Mouse (Mus musculus): ENCODE data around the gene Fli1.

Gene Fli1

DNA sequence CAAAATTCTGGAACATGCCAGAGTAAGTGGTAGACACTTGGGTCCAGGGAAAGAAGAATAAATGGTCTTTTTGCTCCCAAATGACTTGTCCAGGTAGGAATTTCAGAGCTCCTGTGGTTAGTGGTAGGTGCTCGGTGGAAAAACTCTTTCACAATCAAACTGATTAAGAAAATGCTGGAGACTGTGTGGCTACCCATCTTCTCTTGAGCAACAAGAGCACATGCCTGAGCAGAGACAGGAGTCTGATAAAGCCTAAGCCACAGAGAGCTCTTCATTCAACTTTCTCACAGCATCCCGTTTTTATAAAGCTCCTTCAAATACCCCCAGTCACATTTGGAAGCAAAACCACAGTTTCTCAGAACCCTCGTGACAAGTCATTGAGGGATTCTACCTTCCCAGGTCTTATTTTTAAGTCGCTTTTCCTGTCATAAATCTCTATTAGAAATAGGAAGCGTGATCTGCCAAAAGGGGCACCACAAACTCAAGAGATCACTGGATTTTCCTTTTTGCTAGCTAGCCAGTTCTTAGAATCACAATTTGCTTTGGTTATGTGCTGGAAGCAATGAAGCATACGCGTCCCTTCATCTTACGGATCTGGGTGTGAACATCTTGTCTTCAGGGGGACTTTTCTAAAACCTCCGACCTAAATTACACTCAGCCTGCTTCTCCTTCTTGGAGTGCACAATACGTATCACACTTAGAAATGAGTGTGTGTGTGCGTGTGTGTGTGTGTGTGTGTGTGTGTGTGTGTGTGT is 40.2 kb downstream of the Fli1 start:
- DNase-seq: no peak

DNA sequence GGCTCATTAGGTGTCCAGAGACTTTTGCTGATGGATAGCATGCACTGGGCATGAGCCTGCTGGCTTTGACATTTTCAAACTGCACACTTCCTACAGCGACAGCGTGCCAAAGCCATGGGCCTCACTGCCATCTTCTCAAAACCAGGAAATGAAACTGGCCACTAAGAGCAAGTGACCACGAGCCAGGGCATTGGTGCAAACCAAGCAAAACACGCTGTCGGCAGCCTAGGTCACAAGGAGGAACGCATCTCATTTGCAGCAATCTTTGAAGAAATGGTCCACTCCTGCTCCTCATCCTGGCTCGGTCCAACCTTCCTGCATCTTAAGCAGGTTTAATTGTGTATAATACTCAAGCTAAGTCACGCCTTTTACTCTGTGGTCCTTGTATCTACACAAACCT is 41.8 kb downstream of the Fli1 start:
- no peak for DNase-seq

DNA sequence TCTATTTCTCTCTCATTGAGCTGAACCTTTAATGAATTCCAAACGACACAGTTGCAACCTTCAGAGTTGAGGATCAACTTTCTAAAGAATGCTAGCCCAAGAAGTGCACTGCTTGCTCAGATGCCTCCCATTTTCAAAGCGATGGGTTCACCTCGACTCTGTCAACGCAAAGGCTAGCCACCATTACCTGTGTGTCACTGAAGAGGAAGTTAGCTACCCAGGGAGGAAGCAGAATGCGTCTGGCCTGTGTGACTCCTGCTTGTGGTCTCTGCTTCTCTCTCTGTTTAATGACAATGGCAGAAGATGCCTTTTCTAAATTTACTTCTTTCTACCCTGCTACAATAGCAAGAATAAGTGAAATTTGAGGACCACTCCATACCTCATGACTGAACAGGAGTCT is 42.6 kb downstream of the Fli1 start:
- no peak for DNase-seq

DNA sequence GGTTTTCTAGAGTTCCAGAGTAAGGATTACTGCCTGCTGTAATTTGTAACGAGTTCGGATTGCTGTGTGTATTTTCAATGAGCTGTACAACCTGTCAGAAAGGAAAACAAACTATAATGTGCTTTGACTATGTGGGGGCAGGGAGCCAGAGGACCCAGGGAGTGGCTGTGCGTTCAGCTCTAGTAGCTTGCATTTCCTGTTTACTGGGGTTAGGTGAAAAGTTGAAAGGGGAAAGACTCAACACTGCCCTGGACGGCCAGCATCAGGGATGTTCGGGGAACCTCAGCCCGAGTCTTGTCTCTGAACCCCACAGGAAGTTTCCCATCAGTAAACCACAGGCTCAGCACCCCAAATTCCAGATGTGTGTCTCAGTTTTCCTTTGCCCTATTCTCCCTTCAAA is 43.2 kb downstream of the Fli1 start:
- DNase-seq: no peak

DNA sequence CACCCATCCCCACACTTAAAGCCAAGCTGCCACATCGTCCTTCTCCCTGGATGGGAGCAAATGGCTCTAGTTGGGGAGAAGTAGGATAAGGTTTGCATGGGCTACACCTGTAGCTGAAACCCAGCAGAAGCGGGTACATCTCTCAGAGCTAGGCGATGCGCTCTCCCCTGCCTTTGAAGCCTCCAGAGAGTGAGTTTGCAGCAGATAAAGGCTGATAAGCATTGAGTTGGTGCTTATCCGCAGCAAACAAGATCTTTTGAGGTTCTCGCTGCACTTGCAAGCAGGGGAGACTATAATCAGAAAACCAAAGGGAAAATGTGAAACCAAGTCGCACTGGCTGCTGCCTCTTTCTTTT is 47.0 kb downstream of the Fli1 start:
- no peak for DNase-seq

DNA sequence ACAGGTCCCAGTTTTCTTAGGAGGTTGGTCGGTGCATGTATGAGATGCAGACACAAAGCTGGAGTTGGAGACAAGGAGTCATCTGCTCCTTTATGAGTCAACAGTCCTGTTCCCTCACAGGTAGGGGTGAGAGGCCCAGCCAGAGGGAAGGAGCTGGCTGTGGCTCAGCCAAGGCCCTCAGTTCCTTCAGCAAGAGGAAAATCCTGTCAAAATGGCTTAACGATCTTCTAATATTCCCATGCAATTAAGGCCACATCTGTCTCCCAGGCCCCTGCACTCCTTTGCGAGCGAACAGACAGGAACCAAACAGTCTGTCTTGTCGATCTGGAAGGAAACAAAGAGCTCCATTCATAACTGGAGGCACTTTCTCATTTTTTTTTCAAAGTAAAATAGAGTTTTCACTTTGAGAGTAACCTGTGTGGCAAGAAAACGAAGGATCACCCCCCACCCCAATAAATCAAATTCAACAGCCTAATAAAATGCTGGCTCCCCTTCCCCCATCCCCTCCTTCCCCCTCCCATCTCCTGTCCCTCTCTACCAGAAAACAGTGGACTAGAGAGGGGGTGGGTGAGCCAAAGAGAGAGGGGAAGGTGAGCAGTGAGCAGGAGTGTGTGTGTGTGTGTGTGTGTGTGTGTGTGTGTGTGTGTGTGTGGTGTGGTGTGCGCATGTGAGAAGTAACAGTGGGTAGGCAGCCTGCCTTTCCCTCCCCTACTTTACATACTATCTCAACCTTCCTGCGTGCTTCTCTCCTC is 47.6 kb downstream of the Fli1 start:
- DNase-seq: no peak

DNA sequence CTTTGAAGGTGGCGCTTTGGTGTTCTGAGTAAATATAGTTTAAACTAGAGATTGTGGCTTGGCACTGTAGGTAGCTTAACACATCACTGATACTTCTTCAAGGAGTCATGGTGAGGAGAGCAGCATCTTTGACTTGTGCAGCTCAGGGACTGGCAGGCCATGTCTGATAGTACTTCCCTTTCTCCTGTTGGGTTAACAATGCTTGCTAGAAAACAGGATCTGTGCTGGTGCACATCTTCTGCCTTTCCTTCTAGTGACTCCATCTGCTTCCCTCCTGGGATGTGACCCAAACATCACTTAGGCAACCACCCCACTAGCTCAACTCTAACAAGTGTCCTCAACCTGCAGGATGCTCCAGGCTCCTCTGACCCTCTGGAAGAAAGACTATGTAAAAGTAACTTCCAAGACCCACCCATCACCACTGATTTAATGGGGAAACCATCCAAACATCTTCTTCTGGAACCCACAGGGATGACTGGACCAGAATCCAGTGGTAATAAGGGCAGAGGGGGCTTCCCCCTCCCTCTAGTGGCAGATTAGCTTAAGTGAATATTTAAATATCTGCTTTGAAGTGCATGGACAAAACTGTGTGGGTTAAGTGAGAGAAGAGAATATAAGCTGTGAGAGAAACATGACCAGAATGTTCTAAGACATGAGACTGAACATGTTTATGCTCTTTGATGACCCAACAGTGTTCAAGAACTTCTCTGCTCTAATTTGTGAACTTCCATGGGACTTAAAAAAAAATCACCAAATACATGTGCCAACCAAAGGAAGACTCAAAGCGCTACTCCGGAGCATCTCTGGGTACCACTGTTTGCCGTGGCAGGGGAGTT is 48.9 kb downstream of the Fli1 start:
- DNase-seq: no peak

DNA sequence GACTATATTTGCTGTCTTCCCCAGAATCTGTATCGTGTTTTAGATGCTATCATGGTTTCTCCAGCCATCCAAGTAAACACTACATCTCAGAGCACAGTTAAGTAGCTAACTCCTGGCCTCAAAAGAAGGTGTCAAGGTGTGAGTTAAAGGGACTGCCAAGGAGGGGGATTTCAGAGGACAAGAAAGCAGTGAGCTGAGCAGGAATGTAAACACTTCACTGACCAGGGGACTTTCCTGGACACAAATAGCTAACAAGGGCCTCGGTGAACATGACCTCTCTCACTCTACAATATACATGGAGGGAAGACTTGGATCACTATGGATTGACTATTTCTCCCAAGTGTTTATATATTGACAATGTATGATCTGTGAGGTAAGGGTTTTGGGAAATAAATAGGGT is 49.9 kb downstream of the Fli1 start:
- no peak for DNase-seq

DNA sequence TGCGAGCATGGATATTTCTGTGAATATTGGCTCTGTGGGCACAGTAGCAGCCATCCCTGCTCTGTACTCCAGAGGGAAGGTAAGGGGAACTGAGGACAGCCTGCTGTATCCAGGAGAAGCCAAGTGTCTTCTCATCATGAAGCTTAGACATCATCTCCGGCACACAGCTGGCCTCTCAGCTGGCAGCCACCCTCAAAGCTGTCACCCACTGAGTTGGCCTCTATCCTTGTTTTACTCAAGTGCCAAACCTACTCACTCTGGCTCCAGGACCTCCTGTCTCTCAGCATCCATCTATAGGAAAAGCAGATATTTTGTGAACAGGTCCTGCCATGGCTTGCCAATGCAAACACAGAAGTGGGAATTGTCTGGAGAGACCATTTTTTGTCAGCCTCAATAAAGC is 51.2 kb downstream of the Fli1 start:
- peak; percentile 29 to 37 for DNase-seq

DNA sequence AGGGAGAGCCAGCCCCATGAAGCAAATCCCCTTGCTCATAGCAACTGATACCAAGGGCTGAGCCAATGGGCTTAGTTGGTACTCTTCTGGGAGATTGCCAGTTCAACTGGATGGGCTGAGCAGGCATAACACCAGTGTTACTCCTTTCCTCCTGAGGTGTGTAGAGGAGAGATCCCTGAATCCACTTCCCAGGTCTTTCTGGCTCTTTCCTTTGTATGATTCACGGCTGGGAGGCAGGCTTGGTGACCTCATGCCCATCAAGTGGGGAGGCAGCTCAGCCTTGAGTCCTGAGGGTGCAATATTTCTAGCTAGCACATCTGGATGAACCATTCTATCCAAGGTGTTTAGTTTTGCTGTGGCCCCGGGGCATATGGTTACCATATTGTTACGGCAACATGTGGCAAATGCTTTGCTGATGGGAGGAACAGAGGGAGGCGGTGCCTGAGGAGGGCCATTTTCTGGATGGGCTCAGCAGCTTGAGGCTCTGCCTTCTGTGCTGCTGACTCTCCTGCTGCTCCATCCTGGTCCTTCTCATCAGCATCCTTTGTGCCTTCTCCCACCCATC is 52.8 kb downstream of the Fli1 start:
- DNase-seq: no peak

DNA sequence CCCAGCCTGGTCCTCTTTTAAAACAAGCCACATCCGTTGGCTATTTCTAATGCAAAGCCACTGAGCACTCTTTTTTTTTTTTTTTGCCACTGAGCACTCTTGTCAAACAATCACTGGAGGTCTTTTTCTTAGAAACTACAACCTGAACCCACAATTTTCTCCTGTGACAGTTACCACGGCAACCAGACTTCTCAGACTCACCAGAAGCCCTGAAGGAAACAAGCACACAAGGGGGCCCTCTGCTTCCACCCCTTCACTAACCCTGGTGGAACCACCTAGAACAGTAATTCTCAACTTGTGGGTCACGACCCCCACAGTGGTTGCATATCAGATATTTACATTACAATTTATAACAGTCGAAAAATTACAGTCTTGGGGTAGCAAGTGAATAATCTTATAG is 53.3 kb downstream of the Fli1 start:
- no peak for DNase-seq

DNA sequence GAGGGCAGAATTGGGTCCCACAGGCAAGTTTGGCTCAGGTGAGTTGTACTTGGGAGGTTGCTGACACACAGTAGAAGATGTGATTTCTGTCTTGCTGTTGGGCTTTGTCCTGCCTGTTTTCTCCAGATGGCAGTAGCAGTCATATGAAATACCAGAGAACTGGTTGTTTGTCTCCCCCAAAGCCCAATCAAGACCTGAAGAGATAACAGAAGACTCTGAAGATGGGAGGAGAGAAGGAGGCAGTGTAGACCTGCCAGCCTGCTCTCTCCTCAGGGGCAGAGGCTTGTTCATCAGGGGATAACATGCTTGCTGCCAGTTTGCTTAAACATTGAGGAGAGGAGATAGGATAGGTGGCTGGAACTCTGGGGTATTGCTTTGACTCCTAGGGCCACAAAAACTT is 54.0 kb downstream of the Fli1 start:
- DNase-seq: no peak

DNA sequence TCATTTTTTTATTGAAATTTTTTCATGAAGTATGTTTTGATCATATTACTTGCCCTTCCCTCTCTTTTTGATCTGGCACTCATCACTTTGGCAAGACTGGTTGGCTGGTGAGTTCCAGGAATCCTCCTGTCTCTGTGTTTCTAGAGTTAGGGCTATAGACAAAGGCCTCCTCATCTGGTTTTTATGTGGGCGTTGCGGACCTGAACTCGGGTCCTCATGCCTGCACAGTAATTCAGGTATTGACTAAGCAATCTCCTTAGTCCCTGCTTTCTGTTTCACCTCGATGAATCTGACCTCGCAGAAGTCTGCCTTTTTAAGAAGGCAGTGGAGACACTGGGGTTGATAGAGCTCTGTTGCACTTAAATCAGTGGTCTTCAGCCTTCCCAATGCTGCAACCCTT is 54.8 kb downstream of the Fli1 start:
- no peak for DNase-seq

DNA sequence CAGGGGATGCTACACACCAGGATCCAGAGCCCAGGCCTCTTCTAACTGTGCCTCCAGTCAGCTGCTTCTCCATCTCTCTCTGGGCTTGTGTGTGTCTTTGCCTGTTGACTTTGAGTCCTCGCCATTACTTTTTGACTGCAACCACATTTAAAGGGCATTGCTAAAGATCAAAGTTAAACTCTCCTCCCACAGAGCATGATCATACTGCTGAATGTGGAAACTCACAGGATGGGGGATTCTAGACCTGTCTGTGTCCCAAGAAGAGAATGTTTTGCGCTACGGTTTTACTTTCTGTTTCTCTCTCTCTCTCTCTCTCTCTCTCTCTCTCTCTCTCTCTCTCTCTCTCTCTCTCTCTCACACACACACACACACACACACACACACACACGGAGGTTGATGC is 55.3 kb downstream of the Fli1 start:
- DNase-seq: no peak

DNA sequence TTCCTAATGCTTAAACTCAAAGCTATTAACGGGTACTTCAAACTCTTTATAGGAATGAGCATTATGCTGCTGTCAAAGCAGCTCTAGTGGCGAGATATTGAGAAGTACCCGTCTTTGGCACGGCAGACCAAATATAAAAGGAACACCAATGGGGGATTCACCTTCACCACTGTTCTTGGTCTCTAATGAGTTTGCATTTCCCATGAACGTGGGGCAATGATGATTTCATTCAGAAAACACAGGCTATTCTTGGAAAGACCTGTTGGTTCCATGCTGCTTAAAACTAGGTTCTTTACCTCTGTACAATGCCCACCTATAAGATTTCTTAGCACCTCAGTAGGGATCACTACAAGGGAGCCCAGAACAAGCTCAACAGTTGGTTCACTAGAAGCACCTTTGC is 62.2 kb downstream of the Fli1 start:
- no peak for DNase-seq

DNA sequence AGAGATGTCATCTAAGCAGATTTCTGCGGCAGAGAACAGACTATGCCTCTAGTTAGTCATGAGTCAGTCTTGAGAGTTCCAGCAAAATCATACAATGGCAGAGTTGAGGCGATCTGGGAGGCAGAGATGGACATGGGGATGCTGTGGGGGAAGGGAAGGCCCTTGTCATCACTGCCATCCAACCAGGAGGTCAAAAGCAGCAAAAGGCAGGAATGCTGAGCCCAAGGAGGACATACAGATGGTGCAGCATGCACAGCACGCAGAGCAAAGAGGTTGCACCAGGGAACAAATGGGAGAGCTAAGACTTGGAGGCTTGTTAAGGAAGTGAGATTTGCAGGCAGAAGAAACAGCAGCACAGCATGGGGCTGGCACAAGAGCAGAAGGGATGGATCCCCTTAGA is 63.9 kb downstream of the Fli1 start:
- DNase-seq: no peak

DNA sequence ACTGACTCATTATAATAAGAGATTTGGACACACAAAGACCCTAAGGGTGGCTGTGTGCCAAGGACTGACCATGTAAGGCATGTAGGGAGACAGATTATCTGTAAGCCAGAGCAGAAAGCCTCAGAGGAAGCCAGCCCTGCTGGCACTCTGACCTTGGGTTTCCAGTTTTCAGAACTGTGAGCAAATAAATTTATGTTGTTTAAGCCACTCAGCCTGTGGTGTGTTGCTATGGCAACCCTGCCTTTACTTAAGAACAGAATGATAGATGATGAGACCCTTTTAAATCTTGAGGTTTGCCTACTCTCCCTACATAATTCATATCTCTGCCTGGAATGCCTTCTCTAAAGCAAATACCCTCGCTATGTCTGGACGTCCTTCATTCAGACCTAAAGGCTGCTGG is 64.6 kb downstream of the Fli1 start:
- no peak for DNase-seq

DNA sequence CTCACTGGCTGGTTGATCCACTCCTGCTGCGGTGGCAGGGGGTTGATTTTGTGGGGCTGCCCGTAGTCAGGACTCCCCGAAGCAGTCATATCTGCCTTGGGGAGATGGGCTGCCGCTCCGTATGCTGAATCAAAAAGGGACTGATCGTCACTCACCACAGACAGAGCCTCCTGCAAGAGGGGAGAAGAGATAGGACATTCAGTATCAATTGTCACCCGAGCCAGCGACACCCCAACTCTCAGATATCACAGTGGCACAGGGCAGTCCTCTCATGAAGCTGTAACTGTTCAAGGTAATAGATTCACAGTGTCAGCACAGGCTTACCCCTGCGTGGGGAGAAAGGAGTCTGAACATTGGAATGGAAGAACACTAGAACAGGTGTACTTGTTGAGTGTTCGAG is 66.1 kb downstream of the Fli1 start:
- DNase-seq: no peak

DNA sequence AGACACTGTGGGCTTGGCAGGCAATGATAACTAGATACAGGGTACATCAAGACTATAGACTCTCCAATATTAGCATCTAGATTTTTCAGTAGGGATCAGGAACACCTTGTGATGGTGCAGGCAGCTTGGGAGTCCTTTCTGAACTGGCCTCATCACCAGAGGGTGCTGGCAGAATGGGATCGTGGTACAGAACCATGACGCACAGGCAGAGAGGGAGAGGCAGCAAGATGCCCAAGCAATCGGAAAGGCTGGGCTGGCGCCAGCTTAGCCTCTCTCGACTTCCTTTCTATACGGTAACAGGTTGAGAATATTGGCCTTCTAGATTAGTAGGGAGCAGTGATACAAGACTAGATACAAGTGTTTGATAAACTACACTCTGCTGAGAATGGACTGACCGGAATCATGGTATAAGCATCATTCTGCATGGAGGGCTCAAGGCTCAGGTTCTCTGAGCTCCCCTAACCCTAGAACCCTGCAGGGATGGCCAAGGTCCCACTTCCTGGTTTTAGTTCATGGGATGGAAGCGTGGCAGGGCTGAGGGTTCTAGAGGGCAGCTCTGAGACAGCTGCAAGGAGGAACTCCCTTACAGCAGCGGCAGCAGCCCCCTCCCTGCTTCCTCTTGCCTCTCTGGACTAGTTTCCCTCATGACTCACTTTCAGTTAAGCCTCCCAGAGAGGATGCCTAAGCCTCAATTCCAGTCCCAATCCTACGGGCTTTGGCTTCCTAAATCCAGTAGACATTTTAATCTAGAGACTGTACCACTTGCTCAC is 67.9 kb downstream of the Fli1 start:
- DNase-seq: no peak

DNA sequence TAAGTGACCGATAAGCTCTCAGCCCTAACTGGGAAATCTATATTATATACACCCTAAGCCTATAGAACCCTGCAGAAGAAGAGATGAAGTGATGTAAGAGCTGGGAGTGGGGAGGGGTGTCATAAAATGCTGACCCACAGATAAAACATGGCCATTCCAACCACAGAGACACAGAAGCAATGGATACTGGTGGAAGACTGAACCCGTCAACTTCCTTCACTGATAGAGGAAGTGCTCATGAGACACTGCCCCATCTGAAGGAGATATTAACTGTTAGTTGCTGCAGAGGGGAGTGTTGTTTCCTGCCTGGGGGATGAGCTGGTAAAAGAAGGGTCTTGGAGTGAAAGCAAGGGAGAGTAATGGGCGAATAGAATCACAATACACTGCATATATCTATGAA is 70.3 kb downstream of the Fli1 start:
- no peak for DNase-seq

DNA sequence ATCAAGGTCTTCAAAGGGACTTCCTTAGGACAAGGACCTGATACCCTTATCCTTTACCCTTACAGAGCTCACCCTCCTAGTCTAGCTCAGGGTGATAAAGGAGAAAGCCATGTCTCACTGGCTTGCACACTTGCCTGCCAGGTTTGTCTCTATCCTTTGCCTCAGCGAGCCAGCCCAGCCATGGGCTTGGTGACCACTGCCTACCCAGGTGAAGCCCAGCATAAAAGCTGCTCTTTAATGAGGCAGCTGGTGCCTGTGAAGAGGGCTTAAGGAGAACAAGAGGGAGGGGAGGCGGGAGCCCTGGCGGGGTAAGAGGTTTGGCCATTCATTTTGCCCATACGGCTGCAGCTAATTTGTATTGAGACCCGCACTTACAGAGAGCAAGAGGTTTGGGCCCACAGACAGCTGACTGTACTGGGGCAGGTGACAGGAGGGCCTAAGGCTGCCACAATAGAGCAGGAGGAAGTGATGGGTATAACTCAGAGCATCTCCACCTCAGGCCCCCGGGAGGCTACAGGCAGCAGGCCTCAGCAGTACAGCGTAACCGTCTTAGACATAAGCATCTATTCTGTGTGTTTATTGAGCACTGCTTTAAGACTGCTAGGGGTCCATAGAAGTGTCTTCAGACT is 73.4 kb downstream of the Fli1 start:
- no peak for DNase-seq

DNA sequence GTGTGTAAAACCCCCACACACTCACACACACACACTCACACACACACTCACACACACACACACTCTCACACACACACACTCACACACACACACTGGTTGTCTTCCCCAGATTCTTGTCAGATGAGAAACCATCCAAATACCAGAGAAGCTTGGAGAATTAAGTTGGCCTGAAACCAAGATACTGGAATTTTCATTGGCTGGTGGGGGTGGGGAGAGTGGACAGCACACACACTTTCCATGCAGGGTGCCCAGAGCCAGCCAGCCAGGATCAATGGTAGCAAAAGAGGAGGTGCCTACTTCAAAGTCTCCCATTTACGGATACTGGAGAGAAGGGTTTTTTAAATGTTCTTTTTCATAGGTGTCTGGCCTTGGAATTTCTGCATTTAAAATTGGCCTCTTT is 74.3 kb downstream of the Fli1 start:
- DNase-seq: no peak
